Mouse (Mus musculus) cerebellum, postnatal 10 days (tissue): ENCODE results near the gene Cbfa2t2.
A peak's percentile ranks its signal among the peaks of the same experiment; 100 is the strongest.
"Not testable (repeated sequence)": the region's sequence is repeated elsewhere in the genome, so short reads cannot be mapped to it uniquely, and the experiment has no call there.

Experiments used
- DNase-seq, 2 experiments: peaks; one replicate each; pipeline ENCODE4 v3.0.0; 2021; ENCODE audit warnings: mixed read lengths in 2 of 2

Gene Cbfa2t2

DNA sequence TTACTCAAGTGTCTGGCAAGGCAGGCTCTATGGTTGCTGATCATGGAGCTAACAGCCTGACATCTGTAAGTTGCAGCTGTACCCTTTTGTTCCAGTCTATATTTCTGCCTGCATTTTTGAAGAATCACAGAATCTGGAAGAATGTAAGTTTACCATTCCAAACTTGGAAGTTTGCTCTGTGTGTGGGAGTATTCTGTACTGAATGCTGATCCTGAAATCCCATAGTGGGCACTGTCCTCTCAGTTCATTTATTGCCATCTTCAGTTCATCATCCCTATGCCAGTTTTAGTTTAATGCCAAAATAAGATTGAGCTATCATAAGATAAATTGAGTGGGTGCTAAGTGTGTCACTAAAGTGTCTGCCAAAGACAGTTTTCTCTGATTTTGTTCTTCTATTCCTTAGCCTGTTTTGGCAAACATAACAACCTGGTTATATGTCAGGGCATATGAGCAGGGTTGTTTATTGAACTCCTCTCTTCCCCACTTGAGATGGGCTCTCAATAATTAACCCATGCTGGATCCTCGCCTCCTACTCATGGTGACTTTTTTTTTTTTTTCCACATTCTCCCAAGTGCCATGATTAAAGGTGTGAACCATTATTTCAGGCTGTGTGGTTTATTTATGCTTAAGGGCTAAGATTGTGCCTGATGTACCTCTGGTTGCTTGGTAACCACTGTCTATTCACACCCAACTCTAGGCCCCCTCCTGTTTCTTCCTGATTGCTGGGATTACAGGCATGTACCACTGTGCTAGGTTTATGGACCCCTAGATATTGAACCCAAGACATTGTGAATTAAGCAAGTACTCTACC, 38.2 kb downstream of the Cbfa2t2 start:
- no peak for DNase-seq

DNA sequence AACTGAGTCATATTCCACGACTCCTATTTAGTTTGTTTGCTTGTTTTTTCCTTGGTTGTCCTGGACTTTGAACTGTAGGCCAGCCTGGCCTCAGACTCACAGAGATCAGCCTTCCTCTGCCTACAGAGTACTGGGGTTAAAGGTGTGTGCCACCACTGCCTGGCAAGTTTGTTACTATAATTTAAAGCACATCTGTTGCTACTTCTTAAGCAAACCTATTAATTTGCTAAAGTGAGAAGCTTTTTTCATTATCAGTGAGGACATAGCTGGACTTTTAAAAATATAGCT, 38.7 kb downstream of the Cbfa2t2 start:
- DNase-seq = no peak

DNA sequence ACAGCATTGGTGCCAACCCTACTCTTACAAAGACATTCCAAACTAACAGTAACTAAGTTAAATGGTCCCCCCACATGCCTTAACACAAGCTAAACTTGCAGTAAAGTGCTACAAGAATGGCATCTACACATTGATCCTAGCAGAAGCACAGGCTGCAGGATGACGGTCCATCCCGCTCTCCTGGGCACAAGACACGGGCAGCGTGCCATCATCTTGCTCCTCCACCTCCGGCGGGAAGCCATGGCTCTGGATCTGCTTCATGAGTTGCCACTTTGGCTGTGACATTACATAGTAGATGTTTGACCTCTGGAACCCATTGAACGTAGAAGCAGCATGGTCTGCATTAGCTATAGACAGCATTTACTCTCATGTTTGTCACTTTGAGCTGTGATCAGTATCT, 39.6 kb downstream of the Cbfa2t2 start:
- peak; percentile 61 to 68 for DNase-seq

GRCm38 (mm10) chr2:154477028-154477427, 40.7 kb downstream of the Cbfa2t2 start:
- peak; percentile 71 to 78 for DNase-seq

- DNase-seq = no peak
These were observed 55.5 kb downstream of the Cbfa2t2 start for GRCm38 (mm10) chr2:154491788-154492187.

- DNase-seq = not testable (repeated sequence)
These were observed 57.3 kb downstream of the Cbfa2t2 start for GRCm38 (mm10) chr2:154493559-154493958.

DNA sequence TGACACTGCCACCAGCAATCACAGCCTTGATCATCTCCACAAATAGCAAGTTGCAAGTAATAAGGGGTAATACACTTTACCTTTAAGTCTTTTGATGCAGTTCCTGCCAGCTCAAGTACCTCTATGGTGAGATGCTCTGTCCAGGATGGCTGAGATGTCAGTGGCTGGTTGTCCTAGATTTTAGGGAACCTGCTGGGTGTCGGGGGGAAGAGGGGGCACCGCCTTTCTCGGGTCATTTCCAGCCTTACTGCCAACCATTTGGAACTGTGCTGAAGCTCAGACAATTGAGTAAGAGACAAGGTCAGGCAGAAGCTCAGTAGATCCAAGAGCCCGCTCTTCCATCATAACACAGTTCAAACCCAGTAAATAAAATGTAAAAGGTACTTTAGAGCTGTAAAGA, 58.7 kb downstream of the Cbfa2t2 start:
- DNase-seq = peak in 1 of 2 experiments; percentile 9

- DNase-seq = peak; percentile 85 to 86
These were observed 62.3 kb downstream of the Cbfa2t2 start for GRCm38 (mm10) chr2:154498571-154498970.

DNA sequence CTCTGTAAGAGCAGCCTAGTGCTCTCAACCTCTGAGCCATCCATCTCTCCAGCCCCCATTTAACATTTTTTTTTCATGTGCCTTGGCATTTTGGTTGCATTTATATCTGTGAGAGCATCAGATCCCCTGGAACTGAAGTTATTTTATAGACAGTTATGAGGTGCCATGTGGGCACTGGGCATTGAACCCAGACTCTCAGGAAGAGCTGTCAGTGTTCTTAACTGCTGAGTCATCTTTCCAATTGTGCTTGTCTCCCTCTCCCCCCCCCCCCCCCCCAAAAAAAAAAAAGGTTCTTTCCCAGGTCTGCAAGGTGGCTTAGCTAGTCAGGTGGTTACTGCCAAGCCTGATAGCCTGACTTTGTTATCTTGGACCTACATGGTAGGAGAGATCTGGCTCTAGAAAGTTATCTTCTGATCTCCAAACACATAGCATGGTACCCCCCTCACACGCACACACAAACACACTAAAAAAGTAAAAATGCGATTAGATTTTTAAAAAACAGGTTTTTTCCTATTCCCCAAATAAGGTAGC, 63.5 kb downstream of the Cbfa2t2 start:
- DNase-seq = no peak

DNA sequence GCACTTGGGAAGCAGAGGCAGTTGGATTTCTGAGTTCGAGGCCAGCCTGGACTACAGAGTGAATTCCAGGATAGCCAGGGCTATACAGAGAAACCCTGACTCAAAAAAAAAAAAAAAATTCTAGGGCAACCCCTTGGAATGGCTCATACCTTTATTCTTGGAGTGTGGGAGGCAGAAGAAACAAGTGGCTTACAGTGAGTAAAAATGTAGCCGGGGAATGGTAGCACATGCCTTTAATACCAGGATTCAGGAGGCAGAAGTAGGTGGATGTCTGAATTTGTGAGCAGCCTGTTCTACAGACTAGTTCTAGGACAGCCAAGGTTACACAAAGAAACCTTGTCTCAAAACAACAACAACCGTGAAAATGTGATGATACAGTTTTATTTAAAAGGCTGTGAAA, 64.5 kb downstream of the Cbfa2t2 start:
- no peak for DNase-seq

DNA sequence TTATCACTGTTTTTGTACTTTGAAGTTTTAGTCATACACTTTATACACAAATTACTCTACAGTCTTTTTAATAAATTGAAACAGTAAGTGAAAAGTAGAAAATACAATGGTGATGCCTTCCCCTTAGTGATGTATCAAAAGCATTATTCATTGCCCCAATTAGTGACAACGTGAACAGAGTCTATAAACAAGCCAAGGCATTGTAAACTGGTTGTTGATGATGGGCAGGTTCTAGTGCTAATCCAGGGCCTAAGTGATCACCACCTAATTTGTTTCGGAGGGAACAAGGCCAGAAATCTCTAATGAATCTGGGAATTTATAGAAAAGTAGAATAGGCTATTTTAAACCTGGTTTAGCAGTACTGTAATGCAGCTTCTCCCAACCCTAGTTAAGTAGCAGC, 70.8 kb downstream of the Cbfa2t2 start:
- no peak for DNase-seq

GRCm38 (mm10) chr2:154507566-154508283, 71.4 kb downstream of the Cbfa2t2 start:
- peak; percentile 76 to 84 for DNase-seq

DNA sequence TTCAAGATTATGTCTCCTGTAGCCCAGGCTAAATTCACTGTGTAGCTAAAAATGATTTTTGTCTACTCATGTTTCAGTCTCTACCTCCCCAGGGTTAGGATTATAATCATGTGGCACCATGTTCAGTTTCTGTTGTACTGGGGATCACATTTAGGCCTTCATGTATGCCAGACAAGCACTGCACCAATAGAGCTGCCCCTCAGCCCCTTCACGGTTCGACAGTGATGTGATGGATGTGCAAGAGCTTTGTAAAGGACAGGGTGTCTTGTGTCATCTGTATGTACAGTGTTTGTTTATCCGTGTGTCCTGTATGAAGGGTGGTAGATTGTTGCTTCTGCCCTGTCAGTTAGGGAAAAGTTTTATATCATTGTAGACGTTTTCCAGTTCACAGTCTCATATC, 72.2 kb downstream of the Cbfa2t2 start:
- peak in 1 of 2 experiments; percentile 5 for DNase-seq

- no peak for DNase-seq
These were observed 73.9 kb downstream of the Cbfa2t2 start for GRCm38 (mm10) chr2:154510141-154510540.

DNA sequence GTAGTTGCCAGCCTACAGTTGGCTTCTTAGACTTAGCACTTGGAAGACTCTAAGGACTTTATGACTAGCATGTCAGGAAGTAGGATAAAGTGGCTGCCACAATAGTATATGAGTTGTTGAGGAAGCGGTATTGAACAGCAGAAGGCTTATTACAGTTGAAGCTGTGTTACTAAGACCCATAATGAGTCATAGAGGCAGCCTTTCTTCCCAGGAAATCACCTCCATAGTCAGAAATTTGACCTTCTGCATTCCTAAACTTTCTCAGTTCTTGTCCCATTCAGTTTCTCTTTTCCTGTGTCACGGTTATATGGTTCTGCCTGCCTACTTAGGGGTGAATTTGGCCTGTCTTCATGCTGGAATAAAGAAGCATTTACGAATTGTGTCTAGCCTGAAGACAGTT, 80.7 kb downstream of the Cbfa2t2 start:
- no peak for DNase-seq

GRCm38 (mm10) chr2:154517424-154517823, 81.1 kb downstream of the Cbfa2t2 start:
- DNase-seq = no peak

DNA sequence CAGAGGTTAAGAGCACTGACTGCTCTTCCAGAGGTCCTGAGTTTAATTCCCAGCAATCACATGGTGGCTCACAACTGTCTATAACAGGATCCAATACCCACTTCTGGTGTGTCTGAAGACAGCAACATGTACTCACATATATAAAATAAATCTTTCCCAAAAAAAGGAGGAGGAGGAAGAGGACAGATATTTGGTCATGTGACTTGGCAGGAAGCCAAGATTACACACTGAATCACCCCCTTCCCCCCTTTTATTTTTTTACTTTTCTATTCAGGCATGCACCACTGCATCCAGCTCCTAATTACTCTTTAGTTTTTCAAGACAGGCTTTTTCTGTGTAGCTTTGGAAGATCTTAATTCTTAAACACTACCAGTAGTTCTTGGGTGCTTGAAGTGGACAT, 85.2 kb downstream of the Cbfa2t2 start:
- DNase-seq = peak in 1 of 2 experiments; percentile 21

GRCm38 (mm10) chr2:154522334-154522733, 86.1 kb downstream of the Cbfa2t2 start:
- DNase-seq = no peak

DNA sequence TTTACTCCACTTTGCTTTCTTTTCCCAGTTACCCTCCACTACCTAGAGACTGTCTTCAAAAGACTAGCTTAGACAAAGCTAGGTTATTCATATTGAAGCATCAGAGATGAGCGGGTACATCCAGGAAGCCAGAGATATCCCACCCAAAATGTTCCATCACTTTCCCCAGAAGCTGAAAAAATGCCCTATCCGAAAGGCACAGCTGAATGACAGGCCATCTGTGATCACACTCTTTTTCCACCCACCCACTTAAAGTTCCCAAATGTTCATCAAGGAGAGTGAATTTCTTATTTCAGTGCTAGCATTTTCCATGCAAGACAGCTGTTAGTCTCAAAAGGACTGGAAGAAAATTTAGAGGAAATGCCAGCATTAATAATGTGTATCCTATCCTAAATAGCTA, 89.0 kb downstream of the Cbfa2t2 start:
- no peak for DNase-seq

- DNase-seq = peak in 1 of 2 experiments; percentile 26
These were observed 90.2 kb downstream of the Cbfa2t2 start for GRCm38 (mm10) chr2:154526531-154526930.

DNA sequence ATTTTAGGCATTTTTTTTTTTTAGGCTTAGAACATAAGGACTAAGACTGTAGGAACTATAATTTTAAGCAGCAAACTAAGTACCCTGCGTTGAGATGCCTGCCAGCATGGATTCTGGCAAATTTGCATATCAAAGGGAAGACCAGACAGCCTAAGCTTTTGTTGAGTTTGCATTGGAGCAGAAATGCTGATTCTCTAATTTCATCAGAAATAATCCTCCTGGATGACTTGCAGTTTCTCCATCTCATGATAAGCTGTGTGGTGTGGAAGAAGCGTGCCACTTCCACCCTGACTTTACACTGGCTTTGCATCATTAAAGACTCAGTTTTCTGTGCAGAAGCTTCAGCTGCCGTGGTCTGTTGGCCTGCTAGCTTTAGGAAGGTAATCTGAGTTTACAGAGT, 96.6 kb downstream of the Cbfa2t2 start:
- no peak for DNase-seq

DNA sequence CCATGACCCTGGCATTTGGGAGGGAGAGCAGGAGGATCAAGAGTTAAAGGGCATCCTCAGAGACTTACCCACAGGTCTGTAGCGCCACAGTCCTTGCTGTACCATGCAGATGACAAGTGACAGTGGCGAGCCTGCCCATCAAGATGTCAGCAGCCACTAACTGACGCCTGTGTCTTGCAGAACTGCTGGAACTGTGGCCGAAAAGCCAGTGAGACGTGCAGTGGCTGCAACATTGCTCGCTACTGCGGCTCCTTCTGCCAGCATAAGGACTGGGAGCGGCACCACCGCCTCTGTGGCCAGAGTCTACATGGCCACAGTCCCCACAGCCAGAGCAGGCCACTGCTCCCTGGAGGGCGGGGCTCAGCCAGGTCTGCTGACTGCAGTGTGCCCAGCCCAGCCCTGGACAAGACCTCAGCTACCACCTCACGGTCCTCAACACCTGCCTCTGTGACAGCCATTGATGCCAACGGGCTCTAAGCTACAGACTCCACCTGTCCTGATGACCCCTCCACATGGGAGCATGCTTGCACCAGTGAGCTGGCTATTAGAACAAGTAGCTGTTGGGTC, 98.5 kb downstream of the Cbfa2t2 start:
- no peak for DNase-seq

DNA sequence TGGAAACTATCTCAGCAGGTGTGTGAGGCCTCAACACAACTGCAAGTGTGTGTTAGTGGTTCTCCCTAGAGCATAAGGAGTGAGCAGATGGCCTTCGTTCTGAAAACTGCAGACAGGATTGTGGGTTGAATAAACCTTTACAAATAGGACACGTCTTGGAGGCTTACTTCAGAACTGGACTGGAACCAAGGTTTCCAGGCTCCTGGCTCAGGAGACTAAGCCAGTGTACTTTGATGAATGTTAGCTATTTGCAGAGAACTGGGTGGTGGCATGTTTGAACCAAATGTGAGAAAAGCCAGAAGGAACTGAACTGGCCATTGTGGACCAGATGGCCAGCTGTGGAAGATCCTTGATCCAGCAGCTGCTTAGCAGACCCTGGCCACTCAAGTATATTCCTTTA, 102.0 kb downstream of the Cbfa2t2 start:
- peak; percentile 59 to 60 for DNase-seq

GRCm38 (mm10) chr2:154538710-154539109, 102.4 kb downstream of the Cbfa2t2 start:
- peak in 1 of 2 experiments; percentile 20 for DNase-seq
